Mouse (Mus musculus) heart, embryonic 14.5 days (tissue): Measurements from ENCODE around the gene Gabbr2. TPM values are rescaled to one million over a fixed set of nuclear protein-coding genes. Genes with fewer than 3 reads are reported as not detected.

ENCODE experiments used
- ATAC-seq: fragments of 200-750 bp; cut with Nextera tagmentation; 2 replicates; pipeline ENCODE4 v1.8.0; 2017; ENCODE audit warnings: low read depth, moderate TSS enrichment; ENCODE audit not compliant: insufficient number of reproducible peaks, insufficient read depth, low FRiP score
- H3K27ac ChIP-seq, 2 experiments: fragments of 200-500 bp in 1 of 2; fragments of 300-500 bp in 1 of 2; sonication (generic) in 1 of 2; replicated peaks in 1 of 2; 2 replicates each; pipeline ENCODE4 v1.5.1; 2012 to 2014; ENCODE audit warnings: low read depth in 2 of 2, low read length in 2 of 2, control low read depth in 1 of 2, mild to moderate bottlenecking in 1 of 2, mixed read lengths in 1 of 2; ENCODE audit not compliant: control insufficient read depth in 1 of 2, insufficient read depth in 1 of 2
- H3K27me3 ChIP-seq: fragments of 300-500 bp; sonication (generic); 2 replicates; pipeline ENCODE4 v1.6.1; 2014; ENCODE audit warnings: mild to moderate bottlenecking, low read length, control low read depth; ENCODE audit not compliant: control insufficient read depth, insufficient read depth
- H3K36me3 ChIP-seq: fragments of 300-500 bp; sonication (generic); 2 replicates; pipeline ENCODE4 v1.6.1; 2014; ENCODE audit warnings: mild to moderate bottlenecking, control low read depth, low read length, mixed read lengths; ENCODE audit not compliant: control insufficient read depth, insufficient read depth
- H3K4me1 ChIP-seq, 2 experiments: fragments of 200-500 bp in 1 of 2; fragments of 300-500 bp in 1 of 2; sonication (generic) in 1 of 2; 2 replicates each; pipeline ENCODE4 v1.6.1; 2012 to 2014; ENCODE audit warnings: low read length in 2 of 2, control low read depth in 1 of 2, mixed read lengths in 1 of 2; ENCODE audit not compliant: control insufficient read depth in 2 of 2, insufficient read depth in 2 of 2
- H3K4me2 ChIP-seq: fragments of 300-500 bp; sonication (generic); 2 replicates; pipeline ENCODE4 v1.6.1; 2014; ENCODE audit warnings: mild to moderate bottlenecking, low read length
- H3K4me3 ChIP-seq, 2 experiments: fragments of 200-500 bp in 1 of 2; fragments of 300-500 bp in 1 of 2; sonication (generic) in 1 of 2; 2 replicates each; pipeline ENCODE4 v1.5.1; 2012 to 2014; ENCODE audit warnings: low read length in 2 of 2, mild to moderate bottlenecking in 2 of 2, control low read depth in 1 of 2, low read depth in 1 of 2, moderate library complexity in 1 of 2; ENCODE audit not compliant: control insufficient read depth in 1 of 2, insufficient read depth in 1 of 2
- H3K9ac ChIP-seq: fragments of 300-500 bp; sonication (generic); 2 replicates; pipeline ENCODE4 v1.6.1; 2014; ENCODE audit warnings: mild to moderate bottlenecking, low read length
- H3K9me3 ChIP-seq: fragments of 300-500 bp; sonication (generic); 2 replicates; pipeline ENCODE4 v1.6.1; 2016; ENCODE audit warnings: low read length, control low read depth; ENCODE audit not compliant: control insufficient read depth
- WGBS: fragments of 180-500 bp; shearing (Covaris S2); extraction: QIAGEN DNeasy Blood & Tissue Kit; methylation state at CpG from one replicate; pipeline ENCODE4 v1.1.7; 2014; 5-methylcytosine and 5-hydroxymethylcytosine counted together
- polyA plus RNA-seq: library from polyadenylated mRNA; unstranded; fragments of >200 nt; fragmentation: Nextera tagmentation; extraction: Ambion mirVana; gene quantifications from 2 replicates; pipeline ENCODE4 v1.2.1, GENCODE M21; 2014

Gene Gabbr2
- polyA plus RNA-seq, 1 experiment from 2014 or later = 0.08 TPM

GRCm38 (mm10) chr4:46952562-46952961 is 39.1 kb downstream of the Gabbr2 start:
- 83% methylated on average over 4 of the region's 4 CpGs for WGBS
- Histone ChIP-seq H3K4me1 (no peaks in the 10 kb centered on the region), H3K9ac (no peak overlapping the region), H3K36me3 (no peaks in the 10 kb centered on the region), H3K4me3 (no peak overlapping the region), H3K4me2 (no peak overlapping the region), H3K9me3 (no peaks in the 10 kb centered on the region), H3K27ac (no peak overlapping the region), H3K27me3 (no peaks in the 10 kb centered on the region)
- ATAC-seq = no peak

DNA sequence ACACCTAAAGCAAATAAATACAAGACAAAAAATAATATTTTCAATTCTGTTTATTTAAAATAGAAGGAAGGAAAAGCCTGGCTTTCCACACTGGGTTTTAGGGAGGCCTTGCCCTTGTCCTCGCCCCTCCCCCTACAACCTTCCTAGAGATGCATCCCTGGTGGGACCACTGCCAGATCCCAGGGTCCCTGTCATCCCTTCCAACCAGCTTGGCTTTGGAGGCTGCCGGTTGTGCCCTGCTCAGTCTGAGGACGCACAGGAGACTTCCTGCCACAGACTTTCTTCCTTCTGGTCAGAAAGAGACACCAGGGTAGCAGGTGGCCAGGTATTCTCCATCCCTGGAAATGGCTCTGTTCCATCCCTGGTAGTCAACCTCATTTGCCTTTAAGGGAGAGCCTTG is 57.4 kb downstream of the Gabbr2 start:
- Histone ChIP-seq H3K27me3 (no peaks in the 10 kb centered on the region), H3K9me3 (no peaks in the 10 kb centered on the region), H3K4me1 (no peaks in the 10 kb centered on the region), H3K27ac (no peak overlapping the region), H3K9ac (no peak overlapping the region), H3K4me3 (no peak overlapping the region), H3K36me3 (no peaks in the 10 kb centered on the region), H3K4me2 (no peak overlapping the region)
- no peak for ATAC-seq
- WGBS = 71% methylated on average over 3 of the region's 3 CpGs

- Histone ChIP-seq H3K4me2 (no peak overlapping the region), H3K9me3 (no peaks in the 10 kb centered on the region), H3K4me3 (no peak overlapping the region), H3K4me1 (no peaks in the 10 kb centered on the region), H3K9ac (no peak overlapping the region), H3K27ac (no peak overlapping the region), H3K36me3 (no peaks in the 10 kb centered on the region), H3K27me3 (no peaks in the 10 kb centered on the region)
- ATAC-seq = no peak
- 68% methylated on average over 2 of the region's 2 CpGs for WGBS
Measured at GRCm38 (mm10) chr4:46933590-46933989, 58.1 kb downstream of the Gabbr2 start.

DNA sequence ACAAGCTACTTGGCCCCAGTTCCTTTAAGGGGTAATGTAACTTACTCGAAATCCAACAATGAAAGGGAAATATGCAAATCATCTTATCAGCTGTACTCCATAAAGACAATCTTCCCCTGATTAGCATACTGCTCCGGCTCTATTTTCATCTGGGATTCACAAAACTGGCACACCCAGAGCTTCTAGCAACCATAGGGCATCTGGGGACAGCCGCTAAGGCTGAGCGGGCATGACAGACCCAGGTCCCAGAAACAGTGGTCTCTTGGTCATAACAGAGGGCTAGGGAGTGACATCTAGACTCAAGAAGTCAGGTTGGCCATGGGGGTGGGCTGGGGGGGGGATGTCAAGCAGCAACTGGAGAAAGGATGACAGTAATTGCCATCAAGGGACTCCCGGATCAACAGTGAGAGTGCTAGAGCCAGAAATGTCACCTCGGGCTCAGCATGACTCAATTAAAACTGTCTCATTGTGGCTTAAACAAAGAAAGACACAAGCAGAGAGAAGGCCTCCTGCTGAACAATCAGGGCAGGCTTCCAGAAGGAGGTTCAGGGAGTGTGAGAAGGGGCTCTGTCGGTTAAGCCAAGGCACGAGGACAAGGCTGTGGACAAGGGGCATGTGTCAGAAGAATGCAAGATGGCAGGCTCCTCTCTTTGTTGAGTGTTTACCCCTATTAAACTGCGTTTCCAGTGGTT is 59.8 kb downstream of the Gabbr2 start:
- Histone ChIP-seq H3K36me3 (no peaks in the 10 kb centered on the region), H3K4me3 (no peak overlapping the region), H3K4me1 (no peaks in the 10 kb centered on the region), H3K9me3 (no peaks in the 10 kb centered on the region), H3K27me3 (no peaks in the 10 kb centered on the region), H3K4me2 (no peak overlapping the region), H3K27ac (no peak overlapping the region), H3K9ac (no peak overlapping the region)
- WGBS = 64% methylated on average over 9 of the region's 9 CpGs
- no peak for ATAC-seq

GRCm38 (mm10) chr4:46928112-46928511 is 63.6 kb downstream of the Gabbr2 start:
- Histone ChIP-seq H3K4me1 (no peaks in the 10 kb centered on the region), H3K27me3 (no peaks in the 10 kb centered on the region), H3K27ac (no peak overlapping the region), H3K9ac (no peak overlapping the region), H3K4me3 (no peak overlapping the region), H3K36me3 (no peaks in the 10 kb centered on the region), H3K9me3 (no peaks in the 10 kb centered on the region), H3K4me2 (no peak overlapping the region)
- 61% methylated on average over 3 of the region's 3 CpGs for WGBS
- no peak for ATAC-seq

- Histone ChIP-seq H3K9me3 (no peaks in the 10 kb centered on the region), H3K27ac (no peak overlapping the region), H3K27me3 (no peaks in the 10 kb centered on the region), H3K4me1 (no peaks in the 10 kb centered on the region), H3K4me3 (no peak overlapping the region), H3K36me3 (no peaks in the 10 kb centered on the region), H3K9ac (no peak overlapping the region), H3K4me2 (no peak overlapping the region)
- 57% methylated on average over 8 of the region's 8 CpGs for WGBS
- no peak for ATAC-seq
Measured at GRCm38 (mm10) chr4:46919144-46919543, 72.5 kb downstream of the Gabbr2 start.

- H3K4me1 ChIP-seq = no peaks in the 10 kb centered on the region
- no peaks in the 10 kb centered on the region for H3K36me3 ChIP-seq
- no peaks in the 10 kb centered on the region for H3K9me3 ChIP-seq
- H3K27me3 ChIP-seq = no peaks in the 10 kb centered on the region
- H3K4me3 ChIP-seq = no peak overlapping the region
- ATAC-seq = no peak
- H3K9ac ChIP-seq = no peak overlapping the region
- 75% methylated on average over 6 of the region's 6 CpGs for WGBS
- no peak overlapping the region for H3K4me2 ChIP-seq
- no peak overlapping the region for H3K27ac ChIP-seq
Measured at GRCm38 (mm10) chr4:46916786-46917185, 74.9 kb downstream of the Gabbr2 start.

GRCm38 (mm10) chr4:46915934-46916333 is 75.7 kb downstream of the Gabbr2 start:
- 87% methylated on average over 12 of the region's 12 CpGs for WGBS

More at GRCm38 (mm10) chr4:46915934-46916333, 75.7 kb downstream of the Gabbr2 start:
- no peaks in the 10 kb centered on the region for H3K27me3 ChIP-seq
- H3K36me3 ChIP-seq = no peaks in the 10 kb centered on the region
- no peaks in the 10 kb centered on the region for H3K9me3 ChIP-seq
- no peak overlapping the region for H3K4me2 ChIP-seq
- H3K4me1 ChIP-seq = no peaks in the 10 kb centered on the region
- H3K9ac ChIP-seq = no peak overlapping the region
- no peak overlapping the region for H3K27ac ChIP-seq
- no peak for ATAC-seq
- H3K4me3 ChIP-seq = no peak overlapping the region
